20 mouse cellular contexts compared by ENCODE assay signal in the genomic region with DNA sequence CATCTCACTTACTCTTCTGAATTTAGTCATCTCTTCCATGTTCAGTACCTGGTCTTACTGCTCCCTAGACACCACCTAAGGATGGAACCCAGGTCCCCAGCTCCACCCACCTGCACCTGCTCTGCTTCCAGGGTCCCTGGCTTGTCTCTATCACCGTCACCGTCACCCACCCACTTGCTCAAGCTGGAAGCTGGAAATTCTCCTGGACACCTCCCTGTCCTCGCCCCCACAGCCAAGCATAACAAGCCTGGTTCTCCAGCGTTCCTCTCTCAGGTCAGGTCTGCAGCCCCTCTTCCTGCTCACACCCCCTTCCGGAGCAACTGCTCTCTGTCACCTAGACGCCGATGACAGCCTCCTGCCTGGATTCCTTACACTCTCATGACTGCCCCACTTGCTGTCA. TPM values are rescaled to one million over a fixed set of nuclear protein-coding genes. Genes with fewer than 3 reads are reported as not detected.
DNase-seq lines count a peak whose midpoint lies in the region; ATAC-seq lines count a peak whose summit lies in the region.
"Had no signal": no experiment of that assay in that cellular context is flagged by ENCODE, and none has a peak within 500 bp of the region (broad histone marks: within the 10 kb centered on the region; RNA-seq: fewer than 3 reads in every experiment).

No protein-coding gene starts in this region.

- peaks cover 39% of the 10 kb centered on the region for H3K27me3 ChIP-seq in heart, embryonic 12.5 days (replicated peaks)

- peak; percentile 23 for DNase-seq in cerebellum, adult 9-11 months
- no peak for DNase-seq in heart, adult 11 months
- DNase-seq in left cerebral cortex, postnatal 14 days (ENCODE audit: low spot score in 2 of 2), result peak; percentile 49 to 64
- DNase-seq in left cerebral cortex, postnatal 4 days, result no peak
- DNase-seq in left cerebral cortex, postnatal 36 days (ENCODE audit: low spot score in 2 of 2), result peak; percentile 55 to 82
- no peak for DNase-seq in layer of hippocampus, postnatal 36 days
- DNase-seq: adrenal gland, adult 8-10 months; cerebellum, adult 2 months; gastrocnemius, postnatal 36 days; kidney, adult 11 months; kidney, postnatal 4 days; liver, embryonic 13.5 days; lung, adult 2 months; lung, postnatal 14 days had no signal

- H3K4me2 ChIP-seq in heart, embryonic 12.5 days, result peak overlapping the region; percentile 22; the same call in 1 of the 2 replicates
- H3K4me2 ChIP-seq: forebrain, embryonic 13.5 days; kidney, embryonic 15.5 days; liver, embryonic 13.5 days; midbrain, embryonic 11.5 days had no signal

- intact Hi-C loops in left cerebral cortex, postnatal 14 days (cut with DNase I), result no loop called here
- intact Hi-C loops in left cerebral cortex, postnatal 4 days (cut with DNase I), result no loop called here
- intact Hi-C loops in left cerebral cortex, postnatal 36 days (cut with DNase I), result no loop called here

- peaks cover 46% of the 10 kb centered on the region for H3K4me1 ChIP-seq in heart, embryonic 12.5 days (replicated peaks)

- H3K9ac ChIP-seq in heart, embryonic 12.5 days, result no peak overlapping the region
- H3K9ac ChIP-seq: forebrain, embryonic 13.5 days; kidney, embryonic 15.5 days; liver, embryonic 13.5 days had no signal

- no peak overlapping the region for H3K27ac ChIP-seq in heart, embryonic 12.5 days (ENCODE audit: poor library complexity, severe bottlenecking)
- H3K27ac ChIP-seq: forebrain, embryonic 13.5 days; kidney, embryonic 15.5 days; liver, embryonic 13.5 days had no signal

- WGBS in heart, embryonic 12.5 days, result 23% methylated on average over 7 of the region's 7 CpGs

- no peak overlapping the region for H3K4me3 ChIP-seq in heart, embryonic 12.5 days
- H3K4me3 ChIP-seq: forebrain, embryonic 13.5 days; kidney, embryonic 15.5 days; liver, embryonic 13.5 days had no signal

- H3K9me3 ChIP-seq in heart, embryonic 12.5 days (replicated peaks), result no peaks in the 10 kb centered on the region
- H3K9me3 ChIP-seq: forebrain, embryonic 13.5 days; kidney, embryonic 15.5 days; liver, embryonic 13.5 days had no signal

- H3K36me3 ChIP-seq in heart, embryonic 12.5 days, result no peaks in the 10 kb centered on the region
- H3K36me3 ChIP-seq: kidney, embryonic 15.5 days; liver, embryonic 13.5 days had no signal

- no peak for ATAC-seq in cerebellum, adult (ENCODE audit: insufficient number of reproducible peaks, low FRiP score, low TSS enrichment)
- ATAC-seq in heart, embryonic 12.5 days (ENCODE audit: insufficient number of reproducible peaks, low FRiP score), result 0 out of 2 replicates have a peak, but pooled peaks have one; percentile 35
- ATAC-seq: activated CD4-positive, CD25-positive, alpha-beta regulatory T cell, adult 4 months; forebrain, embryonic 13.5 days had no signal

RNA-seq across cellular contexts. Expression of a gene that starts 5.2 kb away (rescaled TPM):
- polyA plus RNA-seq in heart, embryonic 12.5 days (2016; fragmentation: Nextera tagmentation; extraction: Ambion mirVana), result 1.4 and 1.8 TPM in 2 replicates
- 10 to 100 TPM; 40.9 to 49.1 TPM for total RNA-seq in left cerebral cortex, postnatal 14 days (2021)
- 10 to 100 TPM; 74.4 to 75.8 TPM for total RNA-seq in left cerebral cortex, postnatal 4 days (2021)
- total RNA-seq in left cerebral cortex, postnatal 36 days (2021), result 100 to 1,000 TPM; 122 to 134 TPM
- total RNA-seq in layer of hippocampus, postnatal 36 days (2021), result 10 to 100 TPM; 25.9 to 28.9 TPM

RNA-seq across cellular contexts. Expression of a gene that starts 28.5 kb away (rescaled TPM):
- 102 and 108 TPM in 2 replicates for polyA plus RNA-seq in heart, embryonic 12.5 days (2016; fragmentation: Nextera tagmentation; extraction: Ambion mirVana)
- total RNA-seq in left cerebral cortex, postnatal 14 days (2021), result 10 to 100 TPM; 48.3 to 50.1 TPM
- total RNA-seq in left cerebral cortex, postnatal 4 days (2021), result 10 to 100 TPM; 43.1 to 55.8 TPM
- total RNA-seq in left cerebral cortex, postnatal 36 days (2021), result 10 to 100 TPM; 40.7 to 48.4 TPM
- total RNA-seq in layer of hippocampus, postnatal 36 days (2021), result 10 to 100 TPM; 49.0 to 52.9 TPM

Comparison
In these comparisons a context has a peak if more than half of its experiments do, and no peak if none do; other contexts are left out.
1. DNase-seq: peak in cerebellum, adult 9-11 months (single experiment), left cerebral cortex, postnatal 14 days (2 of 2) and left cerebral cortex, postnatal 36 days (2 of 2); none in heart, adult 11 months (single experiment), left cerebral cortex, postnatal 4 days (single experiment) and layer of hippocampus, postnatal 36 days (0 of 2).